Mouse (Mus musculus): ENCODE data around the gene Lhx2.

The Lhx2 gene

DNA sequence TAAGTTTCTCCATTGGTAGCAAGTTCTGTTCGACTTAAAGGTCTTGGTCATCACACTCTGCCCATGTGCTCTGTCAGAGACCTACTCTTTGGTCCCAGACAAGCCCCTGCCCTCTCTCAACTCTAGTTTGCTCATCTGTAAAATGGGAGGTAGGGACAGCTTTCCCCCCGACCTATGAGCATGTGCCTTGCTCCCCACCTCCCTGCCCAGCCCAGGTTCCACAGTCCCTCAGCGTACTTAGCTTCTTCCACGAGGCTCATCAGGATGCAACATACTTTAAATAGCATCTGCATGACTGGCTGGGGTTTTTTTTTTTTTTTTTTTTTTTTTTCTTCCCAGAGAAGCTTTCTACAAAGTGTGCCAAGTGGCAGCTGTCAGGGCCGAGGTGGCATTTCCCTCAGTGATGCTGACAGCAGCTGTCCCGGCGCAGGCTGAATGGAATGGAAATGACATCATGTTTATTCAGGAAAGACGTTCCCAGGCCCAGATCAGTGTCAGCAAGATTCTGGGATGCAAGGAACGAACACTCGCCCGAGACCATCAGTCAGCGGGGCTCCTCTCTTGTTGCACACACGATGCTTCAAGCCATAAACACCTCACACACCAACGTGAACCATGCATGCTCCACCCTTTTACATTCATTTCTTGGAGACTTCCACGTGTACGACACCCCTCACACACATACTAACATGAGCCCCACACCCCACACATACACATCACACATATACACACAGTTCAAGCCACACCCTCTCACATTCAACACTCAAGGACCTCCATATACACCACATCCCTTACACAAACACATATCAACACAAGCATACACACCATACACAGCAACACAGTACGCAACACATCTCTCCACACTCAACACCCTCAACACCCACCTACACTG is 56.1 kb downstream of the Lhx2 start:
- in situ Hi-C loops (cut with MboI; ENCODE audit: low pct_unique_long_range_greater_than_20kb in 1 of 2, low sequenced_read_pairs in 2 of 2, unreplicated experiment in 1 of 2) = no loop called here

DNA sequence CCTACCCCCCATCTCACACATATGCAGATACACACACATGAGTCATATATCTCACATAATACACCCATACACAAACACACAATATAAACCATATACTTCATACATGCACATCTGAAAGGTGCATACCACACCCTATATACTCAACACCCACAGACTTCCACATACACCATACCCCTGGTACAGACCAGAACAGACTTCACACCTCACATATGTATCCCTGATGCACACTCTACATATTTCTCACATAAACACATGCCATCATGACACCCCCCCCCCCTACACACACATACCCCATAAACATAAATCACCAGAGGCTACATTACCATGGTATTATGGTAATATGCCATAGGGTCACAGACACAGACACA is 56.8 kb downstream of the Lhx2 start:
- in situ Hi-C loops (cut with MboI; ENCODE audit: low pct_unique_long_range_greater_than_20kb in 1 of 2, low sequenced_read_pairs in 2 of 2, unreplicated experiment in 1 of 2) = no loop called here

DNA sequence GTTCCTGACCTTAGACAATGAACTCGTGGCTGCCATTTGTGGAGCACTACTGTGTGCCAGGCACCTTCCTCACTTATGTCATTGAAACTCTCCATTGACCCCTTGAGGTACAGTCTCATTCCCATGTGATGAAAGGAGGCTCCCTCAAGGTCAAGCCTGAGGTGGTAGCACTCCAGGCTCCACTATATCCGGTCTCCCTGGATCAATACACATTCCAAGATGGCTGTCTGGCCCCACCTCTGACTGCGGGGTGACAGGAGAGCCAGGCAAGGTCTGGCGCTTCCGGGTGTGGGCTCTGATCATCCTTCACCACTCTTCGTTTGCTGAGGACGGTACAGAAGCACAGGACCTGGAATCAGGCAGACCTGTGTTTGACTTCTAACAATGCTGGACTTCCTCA is 58.2 kb downstream of the Lhx2 start:
- in situ Hi-C loops (cut with MboI; ENCODE audit: low pct_unique_long_range_greater_than_20kb in 1 of 2, low sequenced_read_pairs in 2 of 2, unreplicated experiment in 1 of 2) = no loop called here

DNA sequence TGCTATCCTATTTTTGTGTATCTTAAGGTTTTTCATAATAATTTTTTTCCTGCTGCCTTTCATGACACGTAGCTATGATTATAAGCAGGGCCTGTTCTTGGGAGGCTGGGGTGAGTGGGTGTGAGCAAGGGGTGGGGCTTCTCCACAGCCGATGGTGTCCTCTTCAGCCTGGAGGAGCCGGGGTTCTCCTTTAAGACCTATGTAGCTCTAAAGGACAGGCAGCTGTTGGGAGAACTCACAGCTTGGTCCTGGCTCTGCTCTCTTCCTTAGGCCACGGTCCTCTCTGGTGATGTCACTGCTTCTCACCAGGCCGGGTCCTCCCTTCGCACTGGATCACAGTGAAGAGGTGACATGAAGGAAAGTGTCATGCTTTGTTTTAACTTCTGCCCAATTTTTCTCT is 58.8 kb downstream of the Lhx2 start:
- in situ Hi-C loops (cut with MboI; ENCODE audit: low pct_unique_long_range_greater_than_20kb in 1 of 2, low sequenced_read_pairs in 2 of 2, unreplicated experiment in 1 of 2) = no loop called here

DNA sequence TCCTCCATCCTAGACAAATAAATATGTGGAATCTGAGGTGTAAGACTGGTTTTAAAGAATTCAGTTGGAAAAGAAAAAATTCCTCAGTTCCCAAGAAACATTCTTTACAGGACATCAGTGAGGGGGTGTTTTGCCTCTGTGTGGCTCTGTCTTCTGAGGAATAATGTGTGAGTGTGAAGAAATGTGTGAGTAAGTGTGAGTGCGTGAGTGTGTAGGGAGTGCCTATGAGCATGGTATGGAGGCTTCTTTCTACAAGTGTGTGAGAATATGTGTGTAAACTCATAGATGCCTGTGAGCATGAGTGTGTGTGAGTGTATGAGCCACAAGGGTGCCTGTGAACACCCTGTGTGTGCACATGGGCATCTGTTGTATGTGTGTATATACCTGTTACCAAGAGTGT is 63.5 kb downstream of the Lhx2 start:
- in situ Hi-C loops (cut with MboI; ENCODE audit: low pct_unique_long_range_greater_than_20kb in 1 of 2, low sequenced_read_pairs in 2 of 2, unreplicated experiment in 1 of 2) = no loop called here

DNA sequence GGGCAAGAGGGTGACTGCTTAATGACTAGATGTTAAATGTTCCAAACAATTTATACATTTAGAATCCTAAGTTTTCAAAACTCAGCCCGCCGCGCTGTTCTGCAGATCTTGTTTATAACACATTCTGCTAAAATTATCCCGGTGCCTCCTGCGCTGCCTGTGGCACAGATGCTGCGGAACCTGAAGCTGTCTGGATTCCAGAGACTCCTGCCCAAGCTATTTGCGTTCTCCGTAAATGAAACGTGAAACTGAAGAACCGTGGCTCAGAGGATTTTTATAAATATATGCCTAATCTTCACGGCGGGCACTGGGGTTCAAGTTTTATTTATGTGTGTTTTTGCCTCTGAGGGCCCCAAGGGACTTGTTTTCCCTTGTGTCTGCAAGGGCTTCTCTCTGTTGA is 64.2 kb downstream of the Lhx2 start:
- in situ Hi-C loops (cut with MboI; ENCODE audit: low pct_unique_long_range_greater_than_20kb in 1 of 2, low sequenced_read_pairs in 2 of 2, unreplicated experiment in 1 of 2) = no loop called here

DNA sequence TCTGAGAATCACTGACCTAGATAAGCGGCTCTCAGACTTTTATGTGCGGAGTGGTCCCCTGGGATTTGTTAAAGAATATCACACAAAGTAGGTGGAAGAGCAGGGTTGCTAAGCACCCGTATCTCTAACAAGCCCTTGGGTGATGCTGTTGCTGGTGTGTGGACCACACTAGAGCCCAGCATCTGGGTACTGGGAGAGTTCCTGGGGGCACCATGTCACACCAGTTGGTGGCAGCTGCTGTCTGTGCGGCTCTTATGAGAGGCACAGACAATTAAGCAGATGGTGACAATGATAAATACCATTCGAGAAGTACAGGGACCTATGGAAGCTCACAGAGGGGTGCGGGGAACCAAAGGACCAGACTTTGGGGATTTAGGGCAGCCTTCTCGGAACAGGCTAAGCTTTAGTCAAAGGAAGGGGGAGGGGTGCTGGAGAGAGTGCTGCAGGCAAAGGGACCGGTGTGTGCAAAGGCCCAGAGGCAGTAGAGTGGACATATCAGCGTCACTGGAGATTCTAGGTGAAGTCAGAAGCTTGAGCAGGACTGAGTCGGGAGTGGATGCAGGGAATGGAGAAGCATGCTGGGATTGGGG is 65.0 kb downstream of the Lhx2 start:
- in situ Hi-C loops (cut with MboI; ENCODE audit: low pct_unique_long_range_greater_than_20kb in 1 of 2, low sequenced_read_pairs in 2 of 2, unreplicated experiment in 1 of 2) = no loop called here

DNA sequence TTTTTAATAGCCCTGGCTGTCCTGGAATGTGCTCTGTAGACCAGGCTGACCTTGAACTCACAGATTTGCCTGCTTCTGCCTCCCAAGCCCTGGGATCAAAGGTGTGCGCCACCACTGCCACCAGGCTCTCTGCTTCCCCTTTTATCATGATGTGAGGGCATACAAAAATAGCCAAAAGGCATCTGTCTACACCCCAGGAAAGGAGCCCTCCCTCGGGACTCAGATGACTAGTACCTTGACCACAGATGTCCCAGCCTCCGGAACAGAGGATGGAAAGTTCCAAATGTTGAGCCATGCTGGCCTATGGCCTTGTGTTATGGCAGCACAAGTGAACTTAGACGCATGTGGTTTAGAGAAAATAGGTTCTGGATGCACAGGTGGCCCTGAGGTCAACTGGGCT is 66.3 kb downstream of the Lhx2 start:
- in situ Hi-C loops (cut with MboI; ENCODE audit: low pct_unique_long_range_greater_than_20kb in 1 of 2, low sequenced_read_pairs in 2 of 2, unreplicated experiment in 1 of 2) = no loop called here

DNA sequence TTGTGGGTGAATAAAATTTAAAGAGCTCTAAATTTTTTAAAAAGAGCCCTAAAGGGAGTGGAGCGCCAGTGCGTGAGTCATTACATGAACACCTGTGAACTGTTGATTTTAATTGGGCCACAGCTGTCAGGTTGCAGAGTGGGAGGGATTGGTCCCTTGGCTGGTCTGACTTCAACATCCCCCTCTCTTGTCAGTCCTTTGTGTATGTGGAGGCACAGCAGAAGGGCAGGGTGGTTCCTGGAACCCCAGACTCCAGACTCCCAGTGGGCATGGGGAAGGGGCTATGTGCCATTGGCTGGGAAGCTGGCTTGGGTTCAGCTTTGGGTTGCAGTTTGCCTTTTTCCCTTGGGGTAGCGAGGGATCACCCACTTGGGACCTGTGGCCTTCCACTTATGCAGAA is 70.2 kb downstream of the Lhx2 start:
- in situ Hi-C loops (cut with MboI; ENCODE audit: low pct_unique_long_range_greater_than_20kb in 1 of 2, low sequenced_read_pairs in 2 of 2, unreplicated experiment in 1 of 2) = no loop called here

DNA sequence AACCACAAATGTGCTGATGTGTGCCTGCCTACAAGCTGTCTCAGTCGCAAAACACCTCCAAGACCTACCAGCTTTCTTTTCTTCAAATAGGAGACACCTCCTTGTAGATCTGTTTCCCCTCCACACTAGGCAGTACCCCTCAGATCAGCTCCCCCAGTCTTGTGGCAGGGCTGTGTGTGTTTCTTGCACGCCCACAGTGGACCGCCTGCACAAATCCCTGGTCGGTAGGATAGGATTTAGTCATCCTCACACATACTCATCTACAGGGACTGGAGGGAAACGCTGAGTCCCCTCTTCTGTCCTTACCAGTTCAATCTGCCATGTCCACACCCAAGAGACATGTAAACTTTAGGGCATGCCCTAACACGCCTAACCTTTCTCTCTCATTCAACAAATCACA is 71.1 kb downstream of the Lhx2 start:
- in situ Hi-C loops (cut with MboI; ENCODE audit: low pct_unique_long_range_greater_than_20kb in 1 of 2, low sequenced_read_pairs in 2 of 2, unreplicated experiment in 1 of 2) = no loop called here

DNA sequence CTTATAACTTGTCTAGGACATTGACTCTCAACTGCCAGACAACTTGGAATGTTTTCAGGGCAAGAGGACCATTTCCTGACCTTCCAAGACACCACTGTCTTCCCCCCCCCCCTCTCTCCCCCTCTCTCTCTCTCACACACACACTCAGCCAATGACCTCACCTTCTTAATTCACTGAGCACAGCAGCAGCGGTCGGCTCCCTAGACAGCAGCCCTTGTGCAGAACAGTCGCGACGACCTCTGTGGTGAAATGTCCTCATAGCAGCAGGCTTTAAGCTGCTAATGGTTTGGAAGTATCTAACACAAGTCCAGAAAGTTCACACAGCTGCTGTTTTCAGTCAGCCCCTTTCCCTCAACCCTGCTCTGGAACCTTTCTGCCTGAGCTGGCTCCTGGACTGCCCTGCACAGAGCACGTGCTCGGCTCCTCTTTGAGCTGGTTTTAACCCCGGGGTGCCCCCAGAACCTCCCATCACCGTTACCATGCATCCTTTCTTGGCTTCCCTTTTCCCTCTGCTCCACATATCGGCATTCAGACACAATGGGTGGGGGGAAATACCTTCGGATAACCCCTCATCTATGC is 73.6 kb downstream of the Lhx2 start:
- in situ Hi-C loops (cut with MboI; ENCODE audit: low pct_unique_long_range_greater_than_20kb in 1 of 2, low sequenced_read_pairs in 2 of 2, unreplicated experiment in 1 of 2) = no loop called here

DNA sequence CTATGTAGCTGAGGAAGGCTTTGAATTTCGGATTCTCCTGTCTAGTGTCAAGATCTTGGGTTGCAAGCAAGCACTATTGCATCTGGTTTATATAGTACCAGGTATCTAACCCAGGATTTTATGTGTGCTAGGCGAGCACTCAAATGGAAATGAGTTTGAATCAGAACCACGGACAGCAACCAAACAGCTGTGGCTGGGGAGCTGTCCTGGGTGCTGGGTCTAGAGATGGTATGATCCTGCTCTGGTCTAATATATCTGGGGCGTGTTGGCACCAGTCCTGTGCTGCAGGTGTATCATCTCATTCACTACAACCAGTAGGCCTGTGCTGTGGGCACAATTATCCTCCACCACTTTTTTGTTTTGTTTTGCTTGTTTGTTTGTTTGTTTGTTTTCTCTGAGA is 78.9 kb downstream of the Lhx2 start:
- in situ Hi-C loops (cut with MboI; ENCODE audit: low pct_unique_long_range_greater_than_20kb in 1 of 2, low sequenced_read_pairs in 2 of 2, unreplicated experiment in 1 of 2) = no loop called here

Data from mouse embryonic stem cell (cell line).